Mouse (Mus musculus): Measurements from ENCODE around the gene Oas1g.
"Not testable (repeated sequence)": the region's sequence is repeated elsewhere in the genome, so short reads cannot be mapped to it uniquely, and the experiment has no call there.

Gene Oas1g

GRCm38 (mm10) chr5:120890026-120890425, 2.6 kb upstream of the Oas1g start:
- DNase-seq, result no peak

GRCm38 (mm10) chr5:120888294-120888815, 942 bp upstream of the Oas1g start:
- not testable (repeated sequence) for DNase-seq

- no peak for DNase-seq
These were observed 418 bp upstream of the Oas1g start for GRCm38 (mm10) chr5:120887831-120888230.

GRCm38 (mm10) chr5:120881681-120882080, 5.7 kb downstream of the Oas1g start:
- DNase-seq, result not testable (repeated sequence)

- not testable (repeated sequence) for DNase-seq
These were observed 8.6 kb downstream of the Oas1g start for GRCm38 (mm10) chr5:120878803-120879202.

GRCm38 (mm10) chr5:120877407-120877806, 10.0 kb downstream of the Oas1g start:
- not testable (repeated sequence) for DNase-seq

- not testable (repeated sequence) for DNase-seq
These were observed 10.6 kb downstream of the Oas1g start for GRCm38 (mm10) chr5:120876839-120877238.

- no peak for DNase-seq
These were observed 15.9 kb downstream of the Oas1g start for GRCm38 (mm10) chr5:120871469-120871868.

- no peak for DNase-seq
These were observed 16.6 kb downstream of the Oas1g start for GRCm38 (mm10) chr5:120870782-120871181.

GRCm38 (mm10) chr5:120870081-120870480, 17.3 kb downstream of the Oas1g start:
- DNase-seq, result no peak

- DNase-seq, result no peak
These were observed 17.9 kb downstream of the Oas1g start for GRCm38 (mm10) chr5:120869436-120870015.

- DNase-seq, result peak; percentile 23
These were observed 22.0 kb downstream of the Oas1g start for GRCm38 (mm10) chr5:120865336-120865860.

- no peak for DNase-seq
These were observed 26.3 kb downstream of the Oas1g start, which contains the start of gene Oas1h for GRCm38 (mm10) chr5:120861121-120861520. Gene Oas1h, plus strand, starts transcription at chr5:120861421.

- DNase-seq, result no peak
These were observed 28.2 kb downstream of the Oas1g start for GRCm38 (mm10) chr5:120859241-120859640.

GRCm38 (mm10) chr5:120849601-120850136, 37.7 kb downstream of the Oas1g start:
- peak; percentile 69 for DNase-seq

GRCm38 (mm10) chr5:120847067-120847466, 40.3 kb downstream of the Oas1g start, which contains the start of gene Oas1f:
Gene Oas1f, plus strand, starts transcription at chr5:120847367.
- no peak for DNase-seq

GRCm38 (mm10) chr5:120844713-120845112, 42.7 kb downstream of the Oas1g start:
- peak; percentile 56 for DNase-seq

GRCm38 (mm10) chr5:120836731-120837585, 50.5 kb downstream of the Oas1g start:
- peak; percentile 70 for DNase-seq

- DNase-seq, result no peak
These were observed 53.8 kb downstream of the Oas1g start for GRCm38 (mm10) chr5:120833335-120834280.

- DNase-seq, result no peak
These were observed 56.4 kb downstream of the Oas1g start for GRCm38 (mm10) chr5:120831031-120831430.
